8 mouse cellular contexts compared by ENCODE assay signal in the genomic region with DNA sequence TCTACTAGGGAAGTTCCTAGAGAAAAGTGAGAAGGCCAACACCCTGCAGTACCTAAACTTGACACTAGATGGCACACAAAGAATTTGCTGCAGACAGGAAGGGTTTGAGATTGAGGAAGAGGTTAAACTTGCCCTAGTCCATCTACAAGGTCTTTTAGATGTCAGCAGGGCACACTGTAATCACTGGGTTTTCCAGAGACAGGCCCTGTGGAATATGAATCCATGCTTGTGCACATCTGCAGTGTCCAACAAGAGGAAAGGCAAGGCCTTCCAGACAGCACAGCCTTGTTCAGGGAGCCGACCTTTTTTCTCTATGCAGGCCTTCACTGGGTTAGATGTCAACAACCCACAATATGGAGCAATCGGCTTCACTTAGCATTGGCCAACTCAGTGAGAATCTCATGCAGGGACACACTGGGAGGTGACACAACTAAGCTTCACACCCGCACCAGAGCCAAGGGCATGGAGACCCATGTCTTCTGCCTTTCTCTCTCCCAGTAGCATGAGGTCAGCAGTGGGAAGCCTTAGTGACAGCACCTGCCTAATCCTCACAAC. TPM values are rescaled to one million over a fixed set of nuclear protein-coding genes. Genes with fewer than 3 reads are reported as not detected.
DNase-seq lines count a peak whose midpoint lies in the region; ATAC-seq and TF ChIP-seq lines count a peak whose summit lies in the region.

No protein-coding gene starts in this region.

- H3K4me1 ChIP-seq in forebrain, embryonic 10.5 days: no peaks in the 10 kb centered on the region
- H3K4me1 ChIP-seq in liver, adult 2 months (ENCODE audit: control insufficient read depth, insufficient read depth, low read length): peaks cover 10% of the 10 kb centered on the region

- no peaks in the 10 kb centered on the region for H3K27me3 ChIP-seq in forebrain, embryonic 10.5 days (ENCODE audit: poor library complexity, severe bottlenecking)
- H3K27me3 ChIP-seq in liver, adult 2 months (ENCODE audit: control insufficient read depth, insufficient read depth, low read length): no peaks in the 10 kb centered on the region

- H3K79me2 ChIP-seq in liver, adult 2 months (ENCODE audit: control insufficient read depth, insufficient read depth, low read length): no peaks in the 10 kb centered on the region

- DNase-seq in urinary bladder, postnatal 14 days (ENCODE audit: low spot score): peak; percentile 70
- DNase-seq in urinary bladder, adult 2 months (ENCODE audit: low spot score): no peak
- DNase-seq in c-Kit-negative CD71-positive TER-119-positive erythroid progenitor cells, embryonic 14.5 days (ENCODE audit: low read depth, low spot score): peak; percentile 59
- DNase-seq in forebrain, embryonic 10.5 days (ENCODE audit: extremely low spot score, low spot score): peak; percentile 63
- DNase-seq in hindlimb bud, embryonic 11.5 days (ENCODE audit: extremely low spot score, low read depth, low spot score): peak; percentile 78
- peak; percentile 76 for DNase-seq in liver, adult 2 months (ENCODE audit: extremely low read depth, low read depth, low spot score)
- DNase-seq in thymus, postnatal 25 days: peak; percentile 70

- ATAC-seq in monocyte, adult 5-6 weeks (replicated peaks; ENCODE audit: insufficient number of reproducible peaks, low FRiP score, low TSS enrichment, poor library complexity, severe bottlenecking): peak; percentile 67

- no peak overlapping the region for H3K9ac ChIP-seq in liver, adult 2 months (ENCODE audit: low read depth, low read length)

- no peaks in the 10 kb centered on the region for H3K9me3 ChIP-seq in forebrain, embryonic 10.5 days

- 84% methylated on average over 3 of the region's 3 CpGs for WGBS in forebrain, embryonic 10.5 days
- 17% methylated on average over 3 of the region's 3 CpGs for WGBS in liver, adult 2 months

- no peak for TF ChIP-seq POLR2A in liver, adult 2 months (IDR thresholded peaks at IDR 0.05; ENCODE audit: extremely low read depth, insufficient read depth, low read length)

- H3K27ac ChIP-seq in forebrain, embryonic 10.5 days: no peak overlapping the region
- no peak overlapping the region for H3K27ac ChIP-seq in liver, adult 2 months (replicated peaks; ENCODE audit: insufficient read depth, low read depth, low read length)

- H3K4me3 ChIP-seq in forebrain, embryonic 10.5 days: no peak overlapping the region
- no peak overlapping the region for H3K4me3 ChIP-seq in liver, adult 2 months (ENCODE audit: insufficient read depth, low read depth, low read length)

- H3K36me3 ChIP-seq in forebrain, embryonic 10.5 days (replicated peaks): peaks cover 79% of the 10 kb centered on the region
- peaks cover 17% of the 10 kb centered on the region; the same call in 1 of the 2 replicates for H3K36me3 ChIP-seq in liver, adult 2 months (ENCODE audit: control insufficient read depth, insufficient read depth, low read length)

- TF ChIP-seq CTCF in liver, adult 2 months (IDR thresholded peaks at IDR 0.05; ENCODE audit: low read depth, low read length): 0 out of 2 replicates have a peak, but pooled peaks have one; percentile 17

RNA-seq across cellular contexts. Expression of a gene that starts 16.0 kb away (rescaled TPM):
- 62.4 and 118 TPM in 2 replicates for polyA plus RNA-seq in urinary bladder, adult 2 months (2012; rRNA removed)
- 294 and 298 TPM in 2 replicates for polyA plus RNA-seq in forebrain, embryonic 10.5 days (2016; fragmentation: Nextera tagmentation; extraction: Ambion mirVana)
- total RNA-seq in liver, adult 2 months (2014; rRNA removed): 22.6 and 57.1 TPM in 2 replicates
- 233 and 251 TPM in 2 replicates for polyA plus RNA-seq in liver, adult 2 months (2012; rRNA removed)
- total RNA-seq in monocyte, adult 5-6 weeks (2017): 100 to 160 TPM (median 138 TPM) in 3 replicates

RNA-seq across cellular contexts. Expression of a gene that starts 41.2 kb away (rescaled TPM):
- 8.4 and 10.3 TPM in 2 replicates for polyA plus RNA-seq in urinary bladder, adult 2 months (2012; rRNA removed)
- polyA plus RNA-seq in forebrain, embryonic 10.5 days (2016; fragmentation: Nextera tagmentation; extraction: Ambion mirVana): 26.1 and 26.5 TPM in 2 replicates
- total RNA-seq in liver, adult 2 months (2014; rRNA removed): 4.8 and 6.4 TPM in 2 replicates
- polyA plus RNA-seq in liver, adult 2 months (2012; rRNA removed): 1.5 and 1.9 TPM in 2 replicates
- total RNA-seq in monocyte, adult 5-6 weeks (2017): 42.1 to 45.2 TPM (median 44.1 TPM) in 3 replicates
